Mouse (Mus musculus): ENCODE results near the gene H2-DMb2. TPM values are rescaled to one million over a fixed set of nuclear protein-coding genes. Genes with fewer than 3 reads are reported as not detected.

H2-DMb2 gene
- polyA plus RNA-seq, 1 experiment from 2014 or later: 0.65 TPM

GRCm38 (mm10) chr17:34196941-34197894, 54.1 kb downstream of the H2-DMb2 start, which contains the start of gene Psmb8:
TSS of gene Psmb8 (plus strand) at chr17:34197721.
- H3K4me2 ChIP-seq: peak within 1 kb of the TSS; percentile 73
- WGBS: 4% methylated on average over 41 of the region's 41 CpGs

GRCm38 (mm10) chr17:34197904-34198520, 54.9 kb downstream of the H2-DMb2 start:
- Histone ChIP-seq H3K4me2 (peak overlapping the region; percentile 73), H3K4me3 (peak overlapping the region; percentile 42), H3K27ac (no peak overlapping the region), H3K9ac (peak overlapping the region; percentile 26; the same call in 1 of the 2 replicates), H3K9me3 (no peaks in the 10 kb centered on the region), H3K4me1 (peaks cover 15% of the 10 kb centered on the region), H3K36me3 (replicated peaks) (no peaks in the 10 kb centered on the region), H3K27me3 (replicated peaks) (peaks cover 60% of the 10 kb centered on the region)
- ATAC-seq (replicated peaks): peak; percentile 22; the same call in 1 of the 2 replicates
- 2% methylated on average over 32 of the region's 32 CpGs for WGBS

More at GRCm38 (mm10) chr17:34196941-34197894, 54.1 kb downstream of the H2-DMb2 start, which contains the start of gene Psmb8:
- Histone ChIP-seq H3K4me3 (peak within 1 kb of the TSS; percentile 42), H3K9me3 (no peaks in the 10 kb centered on the region), H3K27me3 (replicated peaks) (peaks cover 68% of the 10 kb centered on the region), H3K27ac (no peak within 1 kb of the TSS), H3K4me1 (peaks cover 15% of the 10 kb centered on the region), H3K9ac (peak within 1 kb of the TSS; percentile 26; the same call in 1 of the 2 replicates), H3K36me3 (replicated peaks) (no peaks in the 10 kb centered on the region)
- ATAC-seq (replicated peaks): peak; percentile 88

- Histone ChIP-seq H3K4me2 (peak overlapping the region; percentile 73), H3K9me3 (no peaks in the 10 kb centered on the region), H3K36me3 (replicated peaks) (no peaks in the 10 kb centered on the region), H3K27me3 (replicated peaks) (peaks cover 60% of the 10 kb centered on the region), H3K4me1 (peaks cover 15% of the 10 kb centered on the region), H3K27ac (no peak overlapping the region), H3K4me3 (peak overlapping the region; percentile 42), H3K9ac (no peak overlapping the region)
- ATAC-seq (replicated peaks): no peak
- 6% methylated on average over 11 of the region's 11 CpGs for WGBS
Measured at GRCm38 (mm10) chr17:34198521-34198912, 55.4 kb downstream of the H2-DMb2 start.

- no peak for ATAC-seq (replicated peaks)
- no peaks in the 10 kb centered on the region for H3K9me3 ChIP-seq
- 69% methylated on average over 12 of the region's 12 CpGs for WGBS
- H3K4me2 ChIP-seq: no peak overlapping the region
- H3K4me1 ChIP-seq: peaks cover 18% of the 10 kb centered on the region
- peaks cover 60% of the 10 kb centered on the region for H3K27me3 ChIP-seq (replicated peaks)
- H3K27ac ChIP-seq: no peak overlapping the region
- no peak overlapping the region for H3K4me3 ChIP-seq
- H3K9ac ChIP-seq: no peak overlapping the region
- H3K36me3 ChIP-seq (replicated peaks): no peaks in the 10 kb centered on the region
Measured at GRCm38 (mm10) chr17:34199050-34199619, 56.0 kb downstream of the H2-DMb2 start.

GRCm38 (mm10) chr17:34200047-34200446, 56.9 kb downstream of the H2-DMb2 start:
- H3K4me1 ChIP-seq: peaks cover 27% of the 10 kb centered on the region
- H3K27me3 ChIP-seq (replicated peaks): peaks cover 60% of the 10 kb centered on the region
- no peaks in the 10 kb centered on the region for H3K9me3 ChIP-seq
- H3K4me2 ChIP-seq: no peak overlapping the region
- 84% methylated on average over 10 of the region's 10 CpGs for WGBS
- no peaks in the 10 kb centered on the region for H3K36me3 ChIP-seq (replicated peaks)
- no peak overlapping the region for H3K4me3 ChIP-seq
- ATAC-seq (replicated peaks): no peak
- no peak overlapping the region for H3K27ac ChIP-seq
- H3K9ac ChIP-seq: no peak overlapping the region

- Histone ChIP-seq H3K4me3 (no peak overlapping the region), H3K4me1 (peaks cover 27% of the 10 kb centered on the region), H3K27ac (no peak overlapping the region), H3K9ac (no peak overlapping the region), H3K36me3 (replicated peaks) (no peaks in the 10 kb centered on the region), H3K27me3 (replicated peaks) (peaks cover 62% of the 10 kb centered on the region), H3K4me2 (no peak overlapping the region), H3K9me3 (no peaks in the 10 kb centered on the region)
- no peak for ATAC-seq (replicated peaks)
- 89% methylated on average over 16 of the region's 16 CpGs for WGBS
Measured at GRCm38 (mm10) chr17:34200772-34201505, 57.8 kb downstream of the H2-DMb2 start.

Other genes with a start within 250 kb of the H2-DMb2 start
- gene Platr17, start 238.2 kb upstream of the H2-DMb2 start, polyA plus RNA-seq (2015; fragmentation: Nextera tagmentation; extraction: Ambion mirVana): 0.50 and 0.51 TPM in 2 replicates
- 59.4 and 61.1 TPM in 2 replicates for gene Daxx, start 233.9 kb upstream of the H2-DMb2 start, polyA plus RNA-seq (2015; fragmentation: Nextera tagmentation; extraction: Ambion mirVana)
- gene Tapbp, start 227.4 kb upstream of the H2-DMb2 start, polyA plus RNA-seq (2015; fragmentation: Nextera tagmentation; extraction: Ambion mirVana): 23.6 and 28.6 TPM in 2 replicates
- 18.1 and 18.3 TPM in 2 replicates for gene Zbtb22, start 227.4 kb upstream of the H2-DMb2 start, polyA plus RNA-seq (2015; fragmentation: Nextera tagmentation; extraction: Ambion mirVana)
- 60.9 and 61.1 TPM in 2 replicates for gene Rgl2, start 213.8 kb upstream of the H2-DMb2 start, polyA plus RNA-seq (2015; fragmentation: Nextera tagmentation; extraction: Ambion mirVana)
- gene Pfdn6, start 203.0 kb upstream of the H2-DMb2 start, polyA plus RNA-seq (2015; fragmentation: Nextera tagmentation; extraction: Ambion mirVana): 178 TPM in 2 replicates
- gene Wdr46, start 202.6 kb upstream of the H2-DMb2 start, polyA plus RNA-seq (2015; fragmentation: Nextera tagmentation; extraction: Ambion mirVana): 25.9 and 26.2 TPM in 2 replicates
- 14.9 and 15.1 TPM in 2 replicates for gene B3galt4, start 191.8 kb upstream of the H2-DMb2 start, polyA plus RNA-seq (2015; fragmentation: Nextera tagmentation; extraction: Ambion mirVana)
- gene Vps52, start 187.5 kb upstream of the H2-DMb2 start, polyA plus RNA-seq (2015; fragmentation: Nextera tagmentation; extraction: Ambion mirVana): 80.9 and 84.4 TPM in 2 replicates
- 689 and 743 TPM in 2 replicates for gene Rps18, start 187.3 kb upstream of the H2-DMb2 start, polyA plus RNA-seq (2015; fragmentation: Nextera tagmentation; extraction: Ambion mirVana)
- gene H2-K1, start 143.0 kb upstream of the H2-DMb2 start, polyA plus RNA-seq (2015; fragmentation: Nextera tagmentation; extraction: Ambion mirVana): 19.0 and 20.1 TPM in 2 replicates
- 22.8 and 26.3 TPM in 2 replicates for gene Ring1, start 118.6 kb upstream of the H2-DMb2 start, polyA plus RNA-seq (2015; fragmentation: Nextera tagmentation; extraction: Ambion mirVana)
- gene H2-Ke6, start 115.2 kb upstream of the H2-DMb2 start, polyA plus RNA-seq (2015; fragmentation: Nextera tagmentation; extraction: Ambion mirVana): 65.6 and 74.1 TPM in 2 replicates
- gene Slc39a7, start 111.6 kb upstream of the H2-DMb2 start, polyA plus RNA-seq (2015; fragmentation: Nextera tagmentation; extraction: Ambion mirVana): 178 and 184 TPM in 2 replicates
- 64.7 and 65.5 TPM in 2 replicates for gene Rxrb, start 111.5 kb upstream of the H2-DMb2 start, polyA plus RNA-seq (2015; fragmentation: Nextera tagmentation; extraction: Ambion mirVana)
- 3.2 and 4.8 TPM in 2 replicates for gene Col11a2, start 103.9 kb upstream of the H2-DMb2 start, polyA plus RNA-seq (2015; fragmentation: Nextera tagmentation; extraction: Ambion mirVana)
- gene H2-Oa, start 51.0 kb upstream of the H2-DMb2 start, polyA plus RNA-seq (2015; fragmentation: Nextera tagmentation; extraction: Ambion mirVana): not detected in 2 replicates
- 17.2 and 18.8 TPM in 2 replicates for gene H2-DMa, start 23.8 kb upstream of the H2-DMb2 start, polyA plus RNA-seq (2015; fragmentation: Nextera tagmentation; extraction: Ambion mirVana)
- 137 and 140 TPM in 2 replicates for gene Brd2, start 20.7 kb upstream of the H2-DMb2 start, polyA plus RNA-seq (2015; fragmentation: Nextera tagmentation; extraction: Ambion mirVana)
- gene H2-DMb1, start 9.8 kb downstream of the H2-DMb2 start, polyA plus RNA-seq (2015; fragmentation: Nextera tagmentation; extraction: Ambion mirVana): 0.79 and 1.2 TPM in 2 replicates
- gene Tap1, start 44.2 kb downstream of the H2-DMb2 start, polyA plus RNA-seq (2015; fragmentation: Nextera tagmentation; extraction: Ambion mirVana): 2.3 and 3.1 TPM in 2 replicates
- gene Psmb9, start 44.5 kb downstream of the H2-DMb2 start, polyA plus RNA-seq (2015; fragmentation: Nextera tagmentation; extraction: Ambion mirVana): 1.5 and 2.0 TPM in 2 replicates
- gene Psmb8, start 54.4 kb downstream of the H2-DMb2 start, polyA plus RNA-seq (2015; fragmentation: Nextera tagmentation; extraction: Ambion mirVana): 4.1 and 4.2 TPM in 2 replicates
- 1.7 and 2.2 TPM in 2 replicates for gene Tap2, start 60.2 kb downstream of the H2-DMb2 start, polyA plus RNA-seq (2015; fragmentation: Nextera tagmentation; extraction: Ambion mirVana)
- 0.06 and 0.18 TPM in 2 replicates for gene H2-Ob, start 95.6 kb downstream of the H2-DMb2 start, polyA plus RNA-seq (2015; fragmentation: Nextera tagmentation; extraction: Ambion mirVana)
- 1.4 and 2.3 TPM in 2 replicates for gene H2-Ab1, start 114.4 kb downstream of the H2-DMb2 start, polyA plus RNA-seq (2015; fragmentation: Nextera tagmentation; extraction: Ambion mirVana)
- gene H2-Aa, start 144.5 kb downstream of the H2-DMb2 start, polyA plus RNA-seq (2015; fragmentation: Nextera tagmentation; extraction: Ambion mirVana): 0.30 and 0.61 TPM in 2 replicates
- 2.9 and 3.1 TPM in 2 replicates for gene H2-Eb1, start 162.6 kb downstream of the H2-DMb2 start, polyA plus RNA-seq (2015; fragmentation: Nextera tagmentation; extraction: Ambion mirVana)
- 0.08 and 0.19 TPM in 2 replicates for gene H2-Eb2, start 182.4 kb downstream of the H2-DMb2 start, polyA plus RNA-seq (2015; fragmentation: Nextera tagmentation; extraction: Ambion mirVana)
- not detected in 2 replicates for gene Btnl2, start 211.5 kb downstream of the H2-DMb2 start, polyA plus RNA-seq (2015; fragmentation: Nextera tagmentation; extraction: Ambion mirVana)
- not detected in 2 replicates for gene Btnl1, start 233.8 kb downstream of the H2-DMb2 start, polyA plus RNA-seq (2015; fragmentation: Nextera tagmentation; extraction: Ambion mirVana)